Comparison of ENCODE assay signal across 8 mouse cellular contexts in genomic region chr15:8279320-8279779, GRCm38 (mm10).
DNase-seq lines count a peak whose midpoint lies in the region; ATAC-seq lines count a peak whose summit lies in the region.

No protein-coding gene starts in this region.

- H3K36me3 ChIP-seq in intestine, embryonic 16.5 days (ENCODE audit: control insufficient read depth, insufficient read depth, low read length), result no peaks in the 10 kb centered on the region
- no peaks in the 10 kb centered on the region; the same call in 1 of the 2 replicates for H3K36me3 ChIP-seq in neural tube, embryonic 12.5 days

- H3K27me3 ChIP-seq in intestine, embryonic 16.5 days (replicated peaks; ENCODE audit: control insufficient read depth, insufficient read depth, low read length), result no peaks in the 10 kb centered on the region
- H3K27me3 ChIP-seq in neural tube, embryonic 12.5 days (replicated peaks), result no peaks in the 10 kb centered on the region

- WGBS in intestine, embryonic 16.5 days, result 27% methylated on average over 17 of the region's 17 CpGs
- 28% methylated on average over 17 of the region's 17 CpGs for WGBS in neural tube, embryonic 12.5 days

- peaks cover 3% of the 10 kb centered on the region; the same call in 1 of the 2 replicates for H3K9me3 ChIP-seq in intestine, embryonic 16.5 days (ENCODE audit: control insufficient read depth, low read length)
- H3K9me3 ChIP-seq in neural tube, embryonic 12.5 days, result no peaks in the 10 kb centered on the region

- H3K9ac ChIP-seq in intestine, embryonic 16.5 days (ENCODE audit: low read depth, low read length), result peak overlapping the region; percentile 56
- no peak overlapping the region for H3K9ac ChIP-seq in neural tube, embryonic 12.5 days

- DNase-seq in A20 (ENCODE audit: low read depth, low spot score) (peak; percentile 81), ZHBTc4 (ENCODE audit: low read depth, low spot score) (peak; percentile 30)
- DNase-seq in gastrocnemius, postnatal 25 days, result peak; percentile 27
- DNase-seq in lung, adult 18-20 months, result peak; percentile 8 to 17
- no peak for DNase-seq in frontal cortex, postnatal 36 days (ENCODE audit: low spot score in 2 of 2)
- no peak for DNase-seq in left cerebral cortex, adult 11 months (ENCODE audit: low spot score)

- H3K4me2 ChIP-seq in intestine, embryonic 16.5 days (ENCODE audit: low read depth, low read length), result peak overlapping the region; percentile 64
- H3K4me2 ChIP-seq in neural tube, embryonic 12.5 days (replicated peaks), result peak overlapping the region; percentile 53

- H3K4me1 ChIP-seq in intestine, embryonic 16.5 days (ENCODE audit: control insufficient read depth, insufficient read depth, low read length), result no peaks in the 10 kb centered on the region
- H3K4me1 ChIP-seq in neural tube, embryonic 12.5 days, result no peaks in the 10 kb centered on the region

- H3K4me3 ChIP-seq in intestine, embryonic 16.5 days (ENCODE audit: low read length), result peak overlapping the region; percentile 47
- H3K4me3 ChIP-seq in neural tube, embryonic 12.5 days, result peak overlapping the region; percentile 25

- H3K27ac ChIP-seq in intestine, embryonic 16.5 days (ENCODE audit: low read length), result no peak overlapping the region
- H3K27ac ChIP-seq in neural tube, embryonic 12.5 days, result no peak overlapping the region

- peak; percentile 74 for ATAC-seq in intestine, embryonic 16.5 days
- 0 out of 2 replicates have a peak, but pooled peaks have one; percentile 37 for ATAC-seq in neural tube, embryonic 12.5 days (ENCODE audit: low FRiP score, low read depth)

Comparison
In these comparisons a context has a peak if more than half of its experiments do, and no peak if none do; other contexts are left out.
1. DNase-seq: peak in A20 (single experiment), ZHBTc4 (single experiment), gastrocnemius, postnatal 25 days (single experiment) and lung, adult 18-20 months (2 of 2); none in frontal cortex, postnatal 36 days (0 of 2) and left cerebral cortex, adult 11 months (single experiment).